Mouse (Mus musculus): ENCODE data around the gene Prpf6. TPM values are rescaled to one million over a fixed set of nuclear protein-coding genes. Genes with fewer than 3 reads are reported as not detected.

Gene Prpf6
- total and polyA plus RNA-seq, 3 experiments, result 28.3 to 53.8 (median 48.1) TPM

DNA sequence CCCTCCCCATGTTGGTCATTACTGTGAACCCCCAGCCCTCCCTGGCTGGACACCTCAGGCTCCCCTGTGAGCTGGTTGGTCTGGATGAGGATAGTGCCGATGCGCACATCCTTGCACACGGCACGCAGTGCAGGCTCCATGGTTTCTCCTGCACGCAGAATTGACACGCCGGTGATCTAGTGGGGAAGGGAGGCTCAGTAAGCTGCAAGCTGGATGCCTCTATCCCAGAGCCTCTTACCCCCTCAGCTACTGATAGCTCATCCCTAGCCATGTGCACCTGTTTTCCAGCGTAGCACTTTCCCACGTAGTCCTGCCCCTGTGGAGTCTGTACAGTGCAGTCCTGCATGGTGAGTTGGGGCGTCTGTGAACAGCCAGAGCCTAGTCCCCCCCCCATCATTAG lies 21.8 kb upstream of the Prpf6 start:
- no peak overlapping the region for H3K4me3 ChIP-seq (replicated peaks in 1 of 3; ENCODE audit: low read depth in 2 of 3, low read length in 2 of 3, poor library complexity in 1 of 3)
- peaks cover 46 to 77% of the 10 kb centered on the region in 2 experiments for H3K36me3 ChIP-seq (replicated peaks in 1 of 2; ENCODE audit: control insufficient read depth in 1 of 2, insufficient read depth in 1 of 2, low read length in 1 of 2)
- no peak overlapping the region for H3K4me2 ChIP-seq (ENCODE audit: insufficient read depth, low read depth, poor library complexity, severe bottlenecking)
- H3K4me1 ChIP-seq (ENCODE audit: control insufficient read depth in 1 of 2, insufficient read depth in 2 of 2), result peaks cover 0 to 7% of the 10 kb centered on the region in 2 experiments; a peak in 2 of 4 replicates
- no peak overlapping the region for H3K9ac ChIP-seq (ENCODE audit: insufficient read depth, low read depth)
- dilution Hi-C loops (cut with MboI; ENCODE audit: extremely low pct_ligation_motif_present, extremely low pct_unique_long_range_greater_than_20kb, low sequenced_read_pairs), result no loop called here
- no peak for DNase-seq (ENCODE audit: extremely low read depth)
- TF ChIP-seq HCFC1 (IDR thresholded peaks at IDR 0.05; ENCODE audit: low read depth, low read length) (no peak), E2F4 (IDR thresholded peaks at IDR 0.05; ENCODE audit: insufficient replicate concordance, low read depth, low read length) (no peak), USF2 (conservative IDR thresholded peaks at IDR 0.05; ENCODE audit: low read depth, low read length) (no peak), CHD1 (IDR thresholded peaks at IDR 0.05; ENCODE audit: low read depth, low read length) (no peak), SIN3A (IDR thresholded peaks at IDR 0.05; ENCODE audit: low read length) (no peak), MXI1 (IDR thresholded peaks at IDR 0.05; ENCODE audit: low read depth, low read length) (no peak), NELFE (IDR thresholded peaks at IDR 0.05; ENCODE audit: low read depth, low read length) (no peak), CHD2 (IDR thresholded peaks at IDR 0.05; ENCODE audit: low read length) (no peak), ZKSCAN1 (IDR thresholded peaks at IDR 0.05; ENCODE audit: borderline replicate concordance, low read depth, low read length) (no peak), TCF12 (IDR thresholded peaks at IDR 0.05; ENCODE audit: low read depth, low read length) (no peak)
- H3K27me3 ChIP-seq (replicated peaks), result no peaks in the 10 kb centered on the region
- in situ Hi-C loops (cut with MboI; ENCODE audit: low pct_ligation_motif_present, low pct_unique_long_range_greater_than_20kb, low sequenced_read_pairs), result no loop called here
- H3K79me2 ChIP-seq (replicated peaks; ENCODE audit: control insufficient read depth, extremely low read depth, insufficient read depth, poor library complexity, severe bottlenecking), result no peaks in the 10 kb centered on the region
- no peaks in the 10 kb centered on the region for H3K9me3 ChIP-seq (replicated peaks; ENCODE audit: low read length)
- H3K27ac ChIP-seq (ENCODE audit: insufficient read depth, low read depth), result no peak overlapping the region

DNA sequence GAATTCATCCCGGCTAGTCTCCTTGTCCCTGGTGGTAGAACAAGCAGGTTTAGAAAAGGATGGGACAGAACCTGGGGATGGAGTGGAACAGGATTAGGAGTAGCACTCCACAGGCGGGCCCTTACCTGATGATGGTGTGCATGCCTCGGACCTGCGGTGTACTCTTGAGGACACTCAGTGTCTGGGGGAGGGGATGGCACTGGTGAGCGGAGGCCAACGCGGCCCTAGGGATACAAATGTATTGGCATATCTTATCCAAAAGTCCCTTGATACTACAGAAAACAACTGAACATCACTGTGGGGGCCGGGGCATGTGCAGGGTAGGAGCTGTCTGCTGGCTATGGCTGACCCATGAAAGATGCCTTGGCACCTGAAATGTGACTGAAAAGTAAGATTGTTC lies 21.3 kb upstream of the Prpf6 start:
- TF ChIP-seq GABPA (IDR thresholded peaks at IDR 0.05; ENCODE audit: insufficient replicate concordance, low read depth, low read length), result no peak
- TF ChIP-seq UBTF (IDR thresholded peaks at IDR 0.05; ENCODE audit: low read depth, low read length), result no peak
- no peak for TF ChIP-seq ETS1 (conservative IDR thresholded peaks at IDR 0.05; ENCODE audit: low read depth, low read length)
- no peak for TF ChIP-seq SMC3 (IDR thresholded peaks at IDR 0.05; ENCODE audit: low read depth, low read length)
- no peak for TF ChIP-seq EP300 (IDR thresholded peaks at IDR 0.05; ENCODE audit: low read length)
- TF ChIP-seq MAFK (IDR thresholded peaks at IDR 0.05; ENCODE audit: insufficient replicate concordance, low read length), result no peak
- TF ChIP-seq NRF1 (IDR thresholded peaks at IDR 0.05; ENCODE audit: low read depth, low read length), result no peak
- TF ChIP-seq E2F4 (IDR thresholded peaks at IDR 0.05; ENCODE audit: insufficient replicate concordance, low read depth, low read length), result no peak
- TF ChIP-seq TBP (conservative IDR thresholded peaks at IDR 0.05; ENCODE audit: low read depth, low read length), result no peak
- no peak for TF ChIP-seq POLR2AphosphoS2 (IDR thresholded peaks at IDR 0.05; ENCODE audit: low read depth, low read length)
- no peak for TF ChIP-seq ZKSCAN1 (IDR thresholded peaks at IDR 0.05; ENCODE audit: borderline replicate concordance, low read depth, low read length)
- TF ChIP-seq MXI1 (IDR thresholded peaks at IDR 0.05; ENCODE audit: low read depth, low read length), result no peak
- TF ChIP-seq MAZ (IDR thresholded peaks at IDR 0.05; ENCODE audit: low read depth, low read length), result no peak
- TF ChIP-seq CTCF (conservative IDR thresholded peaks at IDR 0.05 in 1 of 2, IDR thresholded peaks at IDR 0.05 in 1 of 2; ENCODE audit: low read depth in 2 of 2, low read length in 2 of 2), result no peak
- TF ChIP-seq ZMIZ1 (IDR thresholded peaks at IDR 0.05; ENCODE audit: low read depth, low read length), result no peak
- TF ChIP-seq ZNF384 (IDR thresholded peaks at IDR 0.05; ENCODE audit: low read depth, low read length), result no peak
- TF ChIP-seq NELFE (IDR thresholded peaks at IDR 0.05; ENCODE audit: low read depth, low read length), result no peak
- TF ChIP-seq RAD21 (IDR thresholded peaks at IDR 0.05; ENCODE audit: low read depth, low read length), result no peak
- dilution Hi-C loops (cut with MboI; ENCODE audit: extremely low pct_ligation_motif_present, extremely low pct_unique_long_range_greater_than_20kb, low sequenced_read_pairs), result no loop called here
- Histone ChIP-seq H3K79me2 (replicated peaks; ENCODE audit: control insufficient read depth, extremely low read depth, insufficient read depth, poor library complexity, severe bottlenecking) (no peaks in the 10 kb centered on the region), H3K27ac (ENCODE audit: insufficient read depth, low read depth) (no peak overlapping the region), H3K4me3 (replicated peaks in 1 of 3; ENCODE audit: low read depth in 2 of 3, low read length in 2 of 3, poor library complexity in 1 of 3) (no peak overlapping the region), H3K9me3 (replicated peaks; ENCODE audit: low read length) (no peaks in the 10 kb centered on the region), H3K4me1 (ENCODE audit: control insufficient read depth in 1 of 2, insufficient read depth in 2 of 2) (peaks cover 0 to 7% of the 10 kb centered on the region in 2 experiments; a peak in 2 of 4 replicates), H3K4me2 (ENCODE audit: insufficient read depth, low read depth, poor library complexity, severe bottlenecking) (no peak overlapping the region), H3K9ac (ENCODE audit: insufficient read depth, low read depth) (no peak overlapping the region), H3K36me3 (replicated peaks in 1 of 2; ENCODE audit: control insufficient read depth in 1 of 2, insufficient read depth in 1 of 2, low read length in 1 of 2) (peaks cover 46 to 81% of the 10 kb centered on the region in 2 experiments), H3K27me3 (replicated peaks) (no peaks in the 10 kb centered on the region)
- DNase-seq (ENCODE audit: extremely low read depth), result no peak
- in situ Hi-C loops (cut with MboI; ENCODE audit: low pct_ligation_motif_present, low pct_unique_long_range_greater_than_20kb, low sequenced_read_pairs), result no loop called here
